Mouse (Mus musculus): ENCODE measurements around the gene Olfr1358. TPM values are rescaled to one million over a fixed set of nuclear protein-coding genes. Genes with fewer than 3 reads are reported as not detected.
A peak's percentile ranks its signal among the peaks of the same experiment; 100 is the strongest.

Gene Olfr1358
- not detected in 2 replicates for polyA plus RNA-seq (2015; fragmentation: Nextera tagmentation; extraction: Ambion mirVana)

- no peaks in the 10 kb centered on the region for H3K4me1 ChIP-seq (replicated peaks; ENCODE audit: insufficient read depth, low read length)
- no peak within 1 kb of the TSS for H3K4me3 ChIP-seq (replicated peaks; ENCODE audit: low read depth, low read length)
- DNase-seq (ENCODE audit: low spot score), result no peak
- no peak for TF ChIP-seq CTCF (IDR thresholded peaks at IDR 0.05; ENCODE audit: low read depth)
- H3K9ac ChIP-seq (ENCODE audit: low read depth, low read length), result no peak within 1 kb of the TSS
- no peak for ATAC-seq (replicated peaks; ENCODE audit: low FRiP score, low read depth)
- H3K27me3 ChIP-seq (ENCODE audit: insufficient read depth, low read length), result no peaks in the 10 kb centered on the region
- H3K36me3 ChIP-seq (ENCODE audit: insufficient read depth, low read length), result no peaks in the 10 kb centered on the region
- no peak within 1 kb of the TSS for H3K4me2 ChIP-seq (ENCODE audit: low read length)
- no peak within 1 kb of the TSS for H3K27ac ChIP-seq
- no peaks in the 10 kb centered on the region for H3K9me3 ChIP-seq (replicated peaks; ENCODE audit: low read length)
Observed at GRCm38 (mm10) chr10:78517128-78517527, at the start of gene Olfr1358. Gene Olfr1358 (plus strand): TSS chr10:78517428.

- no peak for ATAC-seq (replicated peaks; ENCODE audit: low FRiP score, low read depth)
- Histone ChIP-seq H3K36me3 (ENCODE audit: insufficient read depth, low read length) (no peaks in the 10 kb centered on the region), H3K4me1 (replicated peaks; ENCODE audit: insufficient read depth, low read length) (peaks cover 8% of the 10 kb centered on the region; the same call in 1 of the 2 replicates), H3K9ac (ENCODE audit: low read depth, low read length) (no peak overlapping the region), H3K27me3 (ENCODE audit: insufficient read depth, low read length) (no peaks in the 10 kb centered on the region), H3K4me2 (ENCODE audit: low read length) (no peak overlapping the region), H3K27ac (no peak overlapping the region), H3K9me3 (replicated peaks; ENCODE audit: low read length) (no peaks in the 10 kb centered on the region), H3K4me3 (replicated peaks; ENCODE audit: low read depth, low read length) (no peak overlapping the region)
- TF ChIP-seq CTCF (IDR thresholded peaks at IDR 0.05; ENCODE audit: low read depth), result no peak
- 52% methylated on average over 2 of the region's 2 CpGs for WGBS
- DNase-seq (ENCODE audit: low spot score), result no peak
Observed at GRCm38 (mm10) chr10:78467761-78468310, 49.4 kb upstream of the Olfr1358 start.

- ATAC-seq (replicated peaks; ENCODE audit: low FRiP score, low read depth), result peak; percentile 8; the same call in 1 of the 2 replicates
- 28% methylated on average over 15 of the region's 15 CpGs for WGBS
- H3K4me3 ChIP-seq (replicated peaks; ENCODE audit: low read depth, low read length), result no peak overlapping the region
- no peaks in the 10 kb centered on the region for H3K9me3 ChIP-seq (replicated peaks; ENCODE audit: low read length)
- no peak overlapping the region for H3K9ac ChIP-seq (ENCODE audit: low read depth, low read length)
- no peak overlapping the region for H3K4me2 ChIP-seq (ENCODE audit: low read length)
- H3K27me3 ChIP-seq (ENCODE audit: insufficient read depth, low read length), result no peaks in the 10 kb centered on the region
- H3K36me3 ChIP-seq (ENCODE audit: insufficient read depth, low read length), result no peaks in the 10 kb centered on the region
- H3K4me1 ChIP-seq (replicated peaks; ENCODE audit: insufficient read depth, low read length), result no peaks in the 10 kb centered on the region
- DNase-seq (ENCODE audit: low spot score), result peak; percentile 53
- TF ChIP-seq CTCF (IDR thresholded peaks at IDR 0.05; ENCODE audit: low read depth), result no peak
- H3K27ac ChIP-seq, result 0 out of 2 replicates have a peak overlapping the region, but pooled peaks have one; percentile 38
Observed at GRCm38 (mm10) chr10:78470582-78471313, 46.5 kb upstream of the Olfr1358 start.

- Histone ChIP-seq H3K9me3 (replicated peaks; ENCODE audit: low read length) (no peaks in the 10 kb centered on the region), H3K4me1 (replicated peaks; ENCODE audit: insufficient read depth, low read length) (no peaks in the 10 kb centered on the region), H3K4me3 (replicated peaks; ENCODE audit: low read depth, low read length) (no peak overlapping the region), H3K27me3 (ENCODE audit: insufficient read depth, low read length) (no peaks in the 10 kb centered on the region), H3K4me2 (ENCODE audit: low read length) (no peak overlapping the region), H3K27ac (no peak overlapping the region), H3K9ac (ENCODE audit: low read depth, low read length) (no peak overlapping the region), H3K36me3 (ENCODE audit: insufficient read depth, low read length) (no peaks in the 10 kb centered on the region)
- ATAC-seq (replicated peaks; ENCODE audit: low FRiP score, low read depth) (no peak), DNase-seq (ENCODE audit: low spot score) (no peak)
- no peak for TF ChIP-seq CTCF (IDR thresholded peaks at IDR 0.05; ENCODE audit: low read depth)
- 76% methylated on average over 3 of the region's 3 CpGs for WGBS
Observed at GRCm38 (mm10) chr10:78472046-78472445, 45.2 kb upstream of the Olfr1358 start.

- no peak overlapping the region for H3K4me3 ChIP-seq (replicated peaks; ENCODE audit: low read depth, low read length)
- H3K36me3 ChIP-seq (ENCODE audit: insufficient read depth, low read length), result no peaks in the 10 kb centered on the region
- H3K4me2 ChIP-seq (ENCODE audit: low read length), result no peak overlapping the region
- H3K27me3 ChIP-seq (ENCODE audit: insufficient read depth, low read length), result no peaks in the 10 kb centered on the region
- no peak for ATAC-seq (replicated peaks; ENCODE audit: low FRiP score, low read depth)
- TF ChIP-seq CTCF (IDR thresholded peaks at IDR 0.05; ENCODE audit: low read depth), result no peak
- H3K4me1 ChIP-seq (replicated peaks; ENCODE audit: insufficient read depth, low read length), result no peaks in the 10 kb centered on the region
- no peak overlapping the region for H3K9ac ChIP-seq (ENCODE audit: low read depth, low read length)
- 43% methylated on average over 5 of the region's 5 CpGs for WGBS
- no peak for DNase-seq (ENCODE audit: low spot score)
- H3K27ac ChIP-seq, result no peak overlapping the region
- no peaks in the 10 kb centered on the region for H3K9me3 ChIP-seq (replicated peaks; ENCODE audit: low read length)
Observed at GRCm38 (mm10) chr10:78473434-78473833, 43.8 kb upstream of the Olfr1358 start.

GRCm38 (mm10) chr10:78474759-78475158 lies 42.5 kb upstream of the Olfr1358 start:
- TF ChIP-seq CTCF (IDR thresholded peaks at IDR 0.05; ENCODE audit: low read depth), result no peak
- DNase-seq (ENCODE audit: low spot score) (no peak), ATAC-seq (replicated peaks; ENCODE audit: low FRiP score, low read depth) (no peak)
- WGBS, result 76% methylated on average over 8 of the region's 8 CpGs
- Histone ChIP-seq H3K4me3 (replicated peaks; ENCODE audit: low read depth, low read length) (no peak overlapping the region), H3K27ac (no peak overlapping the region), H3K9ac (ENCODE audit: low read depth, low read length) (no peak overlapping the region), H3K4me2 (ENCODE audit: low read length) (no peak overlapping the region), H3K4me1 (replicated peaks; ENCODE audit: insufficient read depth, low read length) (no peaks in the 10 kb centered on the region), H3K36me3 (ENCODE audit: insufficient read depth, low read length) (no peaks in the 10 kb centered on the region), H3K27me3 (ENCODE audit: insufficient read depth, low read length) (no peaks in the 10 kb centered on the region), H3K9me3 (replicated peaks; ENCODE audit: low read length) (no peaks in the 10 kb centered on the region)
